Mouse (Mus musculus): Measurements from ENCODE around the gene Lamb3.

- TF ChIP-seq CTCF (IDR thresholded peaks at IDR 0.05; ENCODE audit: low read depth, low read length) (no peak), POLR2A (IDR thresholded peaks at IDR 0.05; ENCODE audit: extremely low read depth, insufficient read depth, low read length) (no peak)
These were observed 47.0 kb upstream of the Lamb3 start for GRCm38 (mm10) chr1:193160317-193161032.

All from liver, adult 2 months (tissue).